Mouse (Mus musculus): ENCODE measurements around the gene Dhx16.

Gene Dhx16

GRCm38 (mm10) chr17:35860831-35861197 lies 18.8 kb upstream of the Dhx16 start:
- no peak for DNase-seq

GRCm38 (mm10) chr17:35861198-35861857 lies 18.3 kb upstream of the Dhx16 start, which contains the start of gene Nrm:
Gene Nrm, plus strand, starts transcription at chr17:35861318.
- DNase-seq = peak; percentile 93 to 95

GRCm38 (mm10) chr17:35864832-35865353 lies 14.7 kb upstream of the Dhx16 start:
- DNase-seq = no peak

GRCm38 (mm10) chr17:35865481-35866280 lies 13.9 kb upstream of the Dhx16 start, which contains the start of gene Ppp1r18:
Gene Ppp1r18, plus strand, starts transcription at chr17:35865593.
- DNase-seq = peak; percentile 85 to 92

- DNase-seq = peak; percentile 72 to 80
Measured at GRCm38 (mm10) chr17:35866281-35866831, 13.3 kb upstream of the Dhx16 start.

- peak; percentile 65 to 67 for DNase-seq
Measured at GRCm38 (mm10) chr17:35866911-35867890, 12.4 kb upstream of the Dhx16 start.

GRCm38 (mm10) chr17:35868165-35868820 lies 11.3 kb upstream of the Dhx16 start:
- peak; percentile 38 to 39 for DNase-seq

- no peak for DNase-seq
Measured at GRCm38 (mm10) chr17:35868961-35869345, 10.7 kb upstream of the Dhx16 start.

- peak; percentile 47 to 49 for DNase-seq
Measured at GRCm38 (mm10) chr17:35869346-35870067, 10.1 kb upstream of the Dhx16 start.

GRCm38 (mm10) chr17:35870151-35870883 lies 9.3 kb upstream of the Dhx16 start:
- peak; percentile 35 to 40 for DNase-seq

- peak; percentile 55 to 72 for DNase-seq
Measured at GRCm38 (mm10) chr17:35870884-35871696, 8.5 kb upstream of the Dhx16 start.

- DNase-seq = peak; percentile 95 to 96
Measured at GRCm38 (mm10) chr17:35873774-35874519, 5.7 kb upstream of the Dhx16 start.

- DNase-seq = peak in 1 of 2 experiments; percentile 26
Measured at GRCm38 (mm10) chr17:35874721-35875120, 4.9 kb upstream of the Dhx16 start.

- no peak for DNase-seq
Measured at GRCm38 (mm10) chr17:35882924-35883323, 3.3 kb downstream of the Dhx16 start.

GRCm38 (mm10) chr17:35883777-35884176 lies 4.2 kb downstream of the Dhx16 start:
- DNase-seq = no peak

GRCm38 (mm10) chr17:35887725-35888124 lies 8.1 kb downstream of the Dhx16 start:
- no peak for DNase-seq

- DNase-seq = peak; percentile 93 to 96
Measured at GRCm38 (mm10) chr17:35896781-35897643, 17.4 kb downstream of the Dhx16 start, which contains the start of gene 2310061I04Rik. Gene 2310061I04Rik, minus strand, starts transcription at chr17:35897431.

All from cerebellum, postnatal 10 days (tissue).